Mouse (Mus musculus) lung, embryonic 15.5 days (tissue): ENCODE results near the gene Syncrip. TPM values are rescaled to one million over a fixed set of nuclear protein-coding genes. Genes with fewer than 3 reads are reported as not detected.
A peak's percentile ranks its signal among the peaks of the same experiment; 100 is the strongest.

ENCODE experiments used
- ATAC-seq: fragments of 200-750 bp; cut with Nextera tagmentation; 2 replicates; pipeline ENCODE4 v1.8.0; 2017; ENCODE audit warnings: moderate number of reproducible peaks, borderline replicate concordance; ENCODE audit not compliant: low FRiP score, low TSS enrichment; ENCODE audit errors: extremely low read depth
- H3K27ac ChIP-seq: fragments of 300-500 bp; sonication (generic); 2 replicates; pipeline ENCODE4 v1.5.1; 2015; ENCODE audit warnings: moderate library complexity, mild to moderate bottlenecking, inconsistent platforms
- H3K27me3 ChIP-seq: fragments of 300-500 bp; sonication (generic); 2 replicates; pipeline ENCODE4 v1.6.1; 2015; ENCODE audit warnings: inconsistent platforms
- H3K36me3 ChIP-seq: fragments of 300-500 bp; sonication (generic); 2 replicates; pipeline ENCODE4 v1.6.1; 2015; ENCODE audit warnings: inconsistent platforms
- H3K4me1 ChIP-seq: fragments of 300-500 bp; sonication (generic); 2 replicates; pipeline ENCODE4 v1.6.1; 2015; ENCODE audit warnings: inconsistent platforms
- H3K4me2 ChIP-seq: fragments of 300-500 bp; sonication (generic); 2 replicates; pipeline ENCODE4 v1.6.1; 2015; ENCODE audit warnings: inconsistent platforms, mild to moderate bottlenecking, moderate library complexity
- H3K4me3 ChIP-seq: fragments of 300-500 bp; sonication (generic); 2 replicates; pipeline ENCODE4 v1.5.1; 2015; ENCODE audit warnings: mild to moderate bottlenecking, inconsistent platforms
- H3K9ac ChIP-seq: fragments of 300-500 bp; sonication (generic); 2 replicates; pipeline ENCODE4 v1.6.1; 2015; ENCODE audit warnings: inconsistent platforms
- H3K9me3 ChIP-seq: fragments of 300-500 bp; sonication (generic); 2 replicates; pipeline ENCODE4 v1.6.1; 2016; ENCODE audit warnings: inconsistent platforms
- WGBS: fragments of 180-500 bp; shearing (Covaris S2); methylation state at CpG from one replicate; pipeline ENCODE4 v1.1.7; 2015; 5-methylcytosine and 5-hydroxymethylcytosine counted together
- polyA plus RNA-seq: library from polyadenylated mRNA; unstranded; fragments of >200 nt; fragmentation: Nextera tagmentation; extraction: Ambion mirVana; gene quantifications from 2 replicates; pipeline ENCODE4 v1.2.1, GENCODE M21; 2015

Syncrip gene
- polyA plus RNA-seq, 1 experiment from 2014 or later = 96.0 TPM

GRCm38 (mm10) chr9:88520849-88521483 lies 38.6 kb upstream of the Syncrip start:
- WGBS = 26% methylated on average over 4 of the region's 4 CpGs
- H3K4me3 ChIP-seq = peak overlapping the region; percentile 61
- H3K27ac ChIP-seq = no peak overlapping the region
- H3K4me1 ChIP-seq = peaks cover 10% of the 10 kb centered on the region
- peaks cover 12% of the 10 kb centered on the region for H3K36me3 ChIP-seq
- peak overlapping the region; percentile 77; the same call in 1 of the 2 replicates for H3K9ac ChIP-seq
- ATAC-seq = no peak
- peak overlapping the region; percentile 48 for H3K4me2 ChIP-seq
- H3K9me3 ChIP-seq = no peaks in the 10 kb centered on the region
- no peaks in the 10 kb centered on the region for H3K27me3 ChIP-seq

- Histone ChIP-seq H3K36me3 (peaks cover 12% of the 10 kb centered on the region), H3K4me3 (peak overlapping the region; percentile 61; the same call in 1 of the 2 replicates), H3K9ac (no peak overlapping the region), H3K9me3 (no peaks in the 10 kb centered on the region), H3K27me3 (no peaks in the 10 kb centered on the region), H3K4me1 (peaks cover 10% of the 10 kb centered on the region), H3K27ac (no peak overlapping the region), H3K4me2 (peak overlapping the region; percentile 48)
- 31% methylated on average over 2 of the region's 2 CpGs for WGBS
- no peak for ATAC-seq
These were observed 37.9 kb upstream of the Syncrip start for GRCm38 (mm10) chr9:88520122-88520848.

DNA sequence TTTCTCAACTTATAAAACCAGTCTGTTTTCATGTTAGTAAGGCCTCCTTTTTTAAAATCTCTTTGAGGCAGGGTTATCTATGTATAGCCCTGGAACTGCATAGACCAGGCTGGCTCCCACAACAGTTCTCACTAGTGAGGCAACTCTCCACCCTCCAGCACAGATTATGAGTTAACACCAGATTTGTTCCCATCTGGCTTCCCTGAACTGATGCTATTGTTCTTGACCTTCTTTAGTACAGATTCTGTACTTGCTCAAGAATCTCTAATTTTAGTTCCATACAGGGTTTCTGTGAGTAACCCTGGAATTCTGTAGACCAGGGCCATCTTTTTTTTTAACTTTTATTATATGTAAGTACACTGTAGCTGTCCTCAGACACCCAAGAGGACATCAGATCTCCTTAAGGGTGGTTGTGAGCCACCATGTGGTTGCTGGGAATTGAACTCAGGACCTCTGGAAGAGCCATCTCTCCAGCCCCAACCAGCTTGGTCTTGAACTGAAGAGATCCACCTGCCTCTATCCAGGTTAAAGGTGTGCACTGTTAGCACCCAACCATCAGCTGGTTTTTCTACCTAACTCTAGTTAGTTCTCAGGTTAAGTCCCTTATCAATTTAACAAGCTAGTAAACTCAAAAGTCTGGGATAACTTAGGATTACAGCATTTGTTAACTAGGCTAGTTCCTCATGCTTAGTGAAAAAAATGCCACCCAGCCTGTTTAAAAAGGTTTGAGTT lies 37.2 kb upstream of the Syncrip start:
- Histone ChIP-seq H3K9me3 (no peaks in the 10 kb centered on the region), H3K4me3 (no peak overlapping the region), H3K27ac (no peak overlapping the region), H3K4me1 (peaks cover 10% of the 10 kb centered on the region), H3K4me2 (no peak overlapping the region), H3K36me3 (peaks cover 12% of the 10 kb centered on the region), H3K9ac (no peak overlapping the region), H3K27me3 (no peaks in the 10 kb centered on the region)
- ATAC-seq = no peak

DNA sequence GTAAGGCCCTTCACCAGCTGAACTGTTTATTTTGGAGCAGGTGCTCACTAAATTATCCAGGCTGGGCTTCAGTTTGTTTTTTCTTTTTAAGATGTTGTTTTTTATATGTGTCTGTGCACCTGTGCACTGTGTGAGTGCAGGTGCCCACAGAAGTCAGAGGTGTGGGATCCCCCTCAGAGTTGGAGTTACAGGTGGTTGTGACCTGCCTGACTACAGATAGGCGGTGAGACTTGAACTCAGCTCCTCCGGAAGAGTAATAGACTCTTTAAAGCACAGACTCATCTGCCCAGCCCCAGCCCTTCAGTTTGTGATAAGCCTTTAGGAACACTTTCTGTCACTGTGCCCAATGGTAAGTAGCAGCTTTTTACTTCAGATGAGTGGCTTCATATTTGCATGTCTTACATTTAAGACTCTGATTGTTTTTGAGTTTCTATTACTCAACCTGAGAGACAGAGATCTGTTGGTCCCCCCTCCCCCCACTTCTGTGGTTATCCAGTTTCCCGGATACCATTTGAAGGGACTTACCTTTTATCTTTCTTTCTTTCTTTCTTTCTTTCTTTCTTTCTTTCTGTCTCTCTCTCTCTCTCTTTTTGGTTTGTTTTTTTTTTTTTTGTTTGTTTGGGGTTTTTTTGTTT lies 34.1 kb upstream of the Syncrip start:
- 78% methylated on average over 3 of the region's 3 CpGs for WGBS
- no peaks in the 10 kb centered on the region for H3K9me3 ChIP-seq
- H3K36me3 ChIP-seq = peaks cover 12% of the 10 kb centered on the region
- H3K4me1 ChIP-seq = peaks cover 10% of the 10 kb centered on the region
- H3K4me3 ChIP-seq = no peak overlapping the region
- no peak for ATAC-seq
- H3K27ac ChIP-seq = no peak overlapping the region
- no peak overlapping the region for H3K9ac ChIP-seq
- no peak overlapping the region for H3K4me2 ChIP-seq
- no peaks in the 10 kb centered on the region for H3K27me3 ChIP-seq

DNA sequence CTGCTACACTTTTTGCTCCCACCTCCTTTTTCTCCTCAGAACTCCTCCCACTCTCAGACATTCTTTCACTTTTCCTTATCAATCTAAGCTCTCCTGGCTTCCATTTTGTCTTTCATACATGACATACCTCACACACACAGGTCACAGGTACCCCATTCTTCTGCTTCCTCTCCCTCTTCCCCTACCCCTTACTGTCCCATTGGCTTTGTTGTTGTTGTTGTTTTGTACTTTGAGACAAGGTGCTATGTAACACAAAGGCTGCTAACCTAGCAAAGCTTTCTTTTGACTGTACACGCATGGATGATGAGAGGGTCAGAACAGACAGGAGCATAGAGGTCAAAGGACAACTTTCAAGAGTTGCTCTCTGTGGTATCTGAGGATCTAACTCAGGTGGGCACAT lies 33.2 kb upstream of the Syncrip start:
- H3K4me1 ChIP-seq = peaks cover 2% of the 10 kb centered on the region
- ATAC-seq = no peak
- H3K4me2 ChIP-seq = no peak overlapping the region

GRCm38 (mm10) chr9:88501846-88502245 lies 19.5 kb upstream of the Syncrip start:
- no peak for ATAC-seq
- no peak overlapping the region for H3K9ac ChIP-seq
- no peaks in the 10 kb centered on the region for H3K4me1 ChIP-seq
- H3K4me3 ChIP-seq = no peak overlapping the region
- WGBS = 78% methylated on average over 6 of the region's 6 CpGs
- no peaks in the 10 kb centered on the region for H3K27me3 ChIP-seq
- H3K9me3 ChIP-seq = no peaks in the 10 kb centered on the region
- no peaks in the 10 kb centered on the region for H3K36me3 ChIP-seq
- H3K27ac ChIP-seq = no peak overlapping the region
- no peak overlapping the region for H3K4me2 ChIP-seq

More for the DNA sequence above, 33.2 kb upstream of the Syncrip start:
- Histone ChIP-seq H3K4me3 (no peak overlapping the region), H3K9me3 (no peaks in the 10 kb centered on the region), H3K27ac (no peak overlapping the region), H3K27me3 (no peaks in the 10 kb centered on the region), H3K36me3 (peaks cover 5% of the 10 kb centered on the region), H3K9ac (no peak overlapping the region)
- 82% methylated on average over 1 of the region's 1 CpGs for WGBS

DNA sequence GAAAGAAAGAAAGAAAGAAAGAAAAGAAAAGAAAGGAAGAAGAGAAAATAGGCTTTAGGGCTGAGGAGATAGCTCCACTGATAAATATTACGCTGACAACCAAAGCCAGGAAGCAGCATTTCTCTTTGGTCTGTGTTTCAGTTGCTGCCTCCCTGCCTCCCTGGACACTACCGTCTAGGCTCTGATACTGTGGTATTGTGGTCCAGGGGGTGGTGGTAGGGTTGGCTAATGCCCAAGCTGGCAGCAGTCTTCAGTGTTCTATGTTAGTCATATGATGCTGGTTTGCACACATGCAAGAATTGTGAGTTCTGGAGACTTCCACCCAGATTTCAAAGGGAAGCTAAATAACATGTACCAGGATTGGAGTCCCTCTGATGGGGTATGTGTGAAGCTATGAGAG lies 17.7 kb upstream of the Syncrip start:
- Histone ChIP-seq H3K27me3 (no peaks in the 10 kb centered on the region), H3K36me3 (no peaks in the 10 kb centered on the region), H3K4me2 (no peak overlapping the region), H3K4me1 (no peaks in the 10 kb centered on the region), H3K4me3 (no peak overlapping the region), H3K27ac (no peak overlapping the region), H3K9me3 (no peaks in the 10 kb centered on the region), H3K9ac (no peak overlapping the region)
- no peak for ATAC-seq
- WGBS = 76% methylated on average over 2 of the region's 2 CpGs

GRCm38 (mm10) chr9:88492522-88492921 lies 10.1 kb upstream of the Syncrip start:
- no peaks in the 10 kb centered on the region for H3K4me1 ChIP-seq
- no peak for ATAC-seq
- H3K27ac ChIP-seq = no peak overlapping the region
- no peak overlapping the region for H3K9ac ChIP-seq
- whole genome bisulfite sequencing = 39% methylated on average over 1 of the region's 1 CpGs
- no peak overlapping the region for H3K4me3 ChIP-seq
- H3K4me2 ChIP-seq = no peak overlapping the region
- no peaks in the 10 kb centered on the region for H3K9me3 ChIP-seq
- no peaks in the 10 kb centered on the region for H3K36me3 ChIP-seq
- no peaks in the 10 kb centered on the region for H3K27me3 ChIP-seq

- no peak overlapping the region for H3K4me2 ChIP-seq
- WGBS = 37% methylated on average over 6 of the region's 6 CpGs
These were observed 2.2 kb upstream of the Syncrip start for GRCm38 (mm10) chr9:88484531-88484930.

DNA sequence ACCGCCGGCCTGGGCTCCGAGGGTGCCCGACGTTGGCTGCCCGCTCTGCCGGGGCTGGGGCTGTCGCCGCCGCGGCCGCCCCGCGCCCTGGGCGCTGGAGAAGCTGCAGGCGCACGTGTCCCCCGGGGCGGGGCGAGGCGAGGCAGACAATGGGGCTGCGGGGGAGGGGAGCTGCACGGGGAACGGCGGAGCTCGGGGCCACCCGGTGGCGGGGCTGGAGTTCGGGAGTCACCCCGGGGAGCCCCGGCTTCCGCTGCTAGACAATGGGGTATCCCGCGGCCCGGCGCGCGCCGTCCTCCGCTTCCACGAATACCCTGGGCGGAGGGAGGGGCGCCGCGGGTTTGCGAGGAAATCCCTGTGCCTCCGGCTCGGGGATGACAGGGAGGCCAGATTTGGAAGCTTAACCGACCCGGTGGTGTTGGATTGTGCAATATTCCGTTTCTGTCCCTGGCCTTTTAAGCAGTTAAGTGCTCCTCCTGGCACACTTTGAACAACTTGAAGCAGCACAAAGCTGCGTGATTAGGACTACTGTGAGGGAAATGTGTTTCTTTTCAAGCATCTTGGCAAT lies 539 bp upstream of the Syncrip start:
- ATAC-seq = no peak
- Histone ChIP-seq H3K4me2 (peak overlapping the region; percentile 54), H3K27ac (peak overlapping the region; percentile 100), H3K27me3 (no peaks in the 10 kb centered on the region), H3K9ac (peak overlapping the region; percentile 87), H3K36me3 (no peaks in the 10 kb centered on the region), H3K4me3 (peak overlapping the region; percentile 100), H3K9me3 (no peaks in the 10 kb centered on the region), H3K4me1 (peaks cover 16% of the 10 kb centered on the region)
- under 1% methylated on average over 27 of the region's 52 CpGs for WGBS

More at GRCm38 (mm10) chr9:88484531-88484930, 2.2 kb upstream of the Syncrip start:
- H3K9ac ChIP-seq = no peak overlapping the region
- no peak overlapping the region for H3K27ac ChIP-seq
- H3K27me3 ChIP-seq = no peaks in the 10 kb centered on the region
- peaks cover 16% of the 10 kb centered on the region for H3K4me1 ChIP-seq
- no peak for ATAC-seq
- no peaks in the 10 kb centered on the region for H3K36me3 ChIP-seq
- H3K9me3 ChIP-seq = no peaks in the 10 kb centered on the region
- H3K4me3 ChIP-seq = no peak overlapping the region

- Histone ChIP-seq H3K9ac (peak overlapping the region; percentile 99), H3K4me2 (peak overlapping the region; percentile 68), H3K36me3 (peaks cover 7% of the 10 kb centered on the region), H3K27ac (peak overlapping the region; percentile 100), H3K27me3 (no peaks in the 10 kb centered on the region), H3K9me3 (no peaks in the 10 kb centered on the region), H3K4me3 (peak overlapping the region; percentile 100), H3K4me1 (peaks cover 16% of the 10 kb centered on the region)
- 1% methylated on average over 23 of the region's 43 CpGs for WGBS
- ATAC-seq = no peak; the same call in 1 of the 2 replicates
These were observed 598 bp downstream of the Syncrip start for GRCm38 (mm10) chr9:88481791-88482160.
